20 mouse cellular contexts compared by ENCODE assay signal in the genomic region with DNA sequence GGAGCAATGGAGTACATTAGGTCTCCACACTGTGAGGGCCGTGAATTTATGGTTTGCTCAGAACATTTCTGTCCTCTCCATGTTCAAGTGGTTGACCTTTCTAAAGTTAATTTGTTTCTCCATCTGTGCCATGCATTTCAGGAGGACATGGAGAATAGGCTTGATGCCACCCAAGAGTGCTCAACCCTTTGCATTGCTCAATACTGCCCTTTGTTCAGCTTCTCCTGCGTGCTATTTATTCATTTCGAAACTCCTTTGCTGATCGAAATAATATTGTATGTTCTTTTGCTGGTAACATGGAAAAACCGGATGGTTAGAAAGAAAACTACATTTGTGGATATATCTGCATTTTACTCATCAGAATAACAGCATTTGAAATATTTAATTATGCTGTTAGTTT. TPM values are rescaled to one million over a fixed set of nuclear protein-coding genes. Genes with fewer than 3 reads are reported as not detected.
"Had no signal": no experiment of that assay in that cellular context is flagged by ENCODE, and none has a peak within 500 bp of the region (broad histone marks: within the 10 kb centered on the region; RNA-seq: fewer than 3 reads in every experiment).

No protein-coding gene starts in this region.

- H3K27ac ChIP-seq: neural tube, embryonic 13.5 days; neural tube, embryonic 15.5 days; stomach, embryonic 15.5 days; stomach, postnatal 0 days had no signal

- H3K4me2 ChIP-seq: neural tube, embryonic 13.5 days; neural tube, embryonic 15.5 days; stomach, embryonic 15.5 days had no signal

- DNase-seq: retina, postnatal 1 day; right cerebral cortex, adult 18-20 months; right cerebral cortex, postnatal 14 days; right cerebral cortex, postnatal 25 days; right cerebral cortex, postnatal 4 days; spleen, adult 18-20 months; thymus, adult 18-20 months; thymus, adult 2 months; thymus, postnatal 14 days; thymus, postnatal 25 days; thymus, postnatal 36 days; thymus, postnatal 4 days had no signal

- H3K4me1 ChIP-seq: stomach, embryonic 15.5 days had no signal

- H3K36me3 ChIP-seq: neural tube, embryonic 13.5 days; neural tube, embryonic 15.5 days; stomach, embryonic 15.5 days had no signal

- H3K4me3 ChIP-seq: neural tube, embryonic 13.5 days; neural tube, embryonic 15.5 days; stomach, embryonic 15.5 days had no signal

- H3K9ac ChIP-seq: neural tube, embryonic 13.5 days; neural tube, embryonic 15.5 days; stomach, embryonic 15.5 days had no signal

- H3K9me3 ChIP-seq: neural tube, embryonic 13.5 days; neural tube, embryonic 15.5 days; stomach, embryonic 15.5 days had no signal

RNA-seq across cellular contexts. Expression of gene Arhgap36, which starts 25.4 kb away (rescaled TPM):
- total RNA-seq: neutrophil, adult 5-6 weeks had no signal
- polyA plus RNA-seq: small intestine, adult 2 months; spleen, adult 2 months; testis, adult 2 months; thymus, adult 2 months had no signal
